Mouse (Mus musculus): ENCODE data around the gene Ccdc97. TPM values are rescaled to one million over a fixed set of nuclear protein-coding genes. Genes with fewer than 3 reads are reported as not detected.
"Not testable (repeated sequence)": the region's sequence is repeated elsewhere in the genome, so short reads cannot be mapped to it uniquely, and the experiment has no call there.

Gene Ccdc97
- polyA plus RNA-seq, 1 experiment from 2014 or later, result 32.9 TPM

DNA sequence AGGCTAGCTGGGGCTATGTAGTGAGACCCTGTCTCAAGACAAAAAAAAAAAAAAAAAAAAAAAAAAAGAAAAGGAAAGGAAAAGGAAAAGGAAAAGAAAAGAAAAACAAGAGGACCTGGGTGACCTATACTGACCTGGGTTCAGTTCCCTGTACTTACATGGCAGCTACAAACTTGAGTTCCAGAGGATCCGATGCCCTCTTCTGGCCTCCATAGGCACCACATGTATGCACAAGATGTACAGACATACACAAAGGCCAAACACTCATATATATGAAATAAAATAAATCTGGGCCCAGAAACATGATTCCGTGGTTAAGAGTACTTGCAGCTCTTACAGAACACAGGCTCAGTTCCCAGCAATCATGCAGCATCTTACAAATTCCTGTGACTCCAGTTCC is 18.0 kb upstream of the Ccdc97 start:
- WGBS (ENCODE audit: missing documents), result 94% methylated on average over 2 of the region's 2 CpGs
- H3K79me2 ChIP-seq (ENCODE audit: inconsistent target), result peaks cover 53% of the 10 kb centered on the region
- H3K27ac ChIP-seq, result no peak overlapping the region

DNA sequence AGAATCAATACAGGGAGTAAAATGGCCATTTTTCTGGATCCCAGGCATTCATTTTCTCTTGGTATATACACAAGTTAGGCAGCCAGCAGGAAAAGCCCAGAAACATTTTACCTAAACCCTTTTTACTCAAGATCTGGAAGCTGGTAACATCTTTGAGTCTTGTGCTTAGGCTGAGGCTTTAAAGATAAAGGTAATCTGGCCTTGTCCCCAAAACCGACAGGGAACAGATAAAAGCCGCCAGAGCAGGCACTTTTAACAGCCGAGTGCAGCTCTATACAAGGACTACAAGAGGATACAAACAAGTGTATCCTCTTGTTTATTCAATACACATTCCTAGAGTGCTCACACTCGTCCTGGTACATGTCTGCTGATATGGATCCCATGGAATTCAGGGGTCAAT is 16.1 kb upstream of the Ccdc97 start:
- H3K36me3 ChIP-seq (ENCODE audit: inconsistent target), result peaks cover 64% of the 10 kb centered on the region
- no peak overlapping the region for H3K27ac ChIP-seq
- WGBS (ENCODE audit: missing documents), result 93% methylated on average over 4 of the region's 4 CpGs
- H3K4me3 ChIP-seq (ENCODE audit: inconsistent target), result no peak overlapping the region
- peaks cover 60% of the 10 kb centered on the region for H3K79me2 ChIP-seq (ENCODE audit: inconsistent target)

More for the DNA sequence above, 18.0 kb upstream of the Ccdc97 start:
- H3K4me3 ChIP-seq (ENCODE audit: inconsistent target), result no peak overlapping the region
- H3K36me3 ChIP-seq (ENCODE audit: inconsistent target), result peaks cover 77% of the 10 kb centered on the region

DNA sequence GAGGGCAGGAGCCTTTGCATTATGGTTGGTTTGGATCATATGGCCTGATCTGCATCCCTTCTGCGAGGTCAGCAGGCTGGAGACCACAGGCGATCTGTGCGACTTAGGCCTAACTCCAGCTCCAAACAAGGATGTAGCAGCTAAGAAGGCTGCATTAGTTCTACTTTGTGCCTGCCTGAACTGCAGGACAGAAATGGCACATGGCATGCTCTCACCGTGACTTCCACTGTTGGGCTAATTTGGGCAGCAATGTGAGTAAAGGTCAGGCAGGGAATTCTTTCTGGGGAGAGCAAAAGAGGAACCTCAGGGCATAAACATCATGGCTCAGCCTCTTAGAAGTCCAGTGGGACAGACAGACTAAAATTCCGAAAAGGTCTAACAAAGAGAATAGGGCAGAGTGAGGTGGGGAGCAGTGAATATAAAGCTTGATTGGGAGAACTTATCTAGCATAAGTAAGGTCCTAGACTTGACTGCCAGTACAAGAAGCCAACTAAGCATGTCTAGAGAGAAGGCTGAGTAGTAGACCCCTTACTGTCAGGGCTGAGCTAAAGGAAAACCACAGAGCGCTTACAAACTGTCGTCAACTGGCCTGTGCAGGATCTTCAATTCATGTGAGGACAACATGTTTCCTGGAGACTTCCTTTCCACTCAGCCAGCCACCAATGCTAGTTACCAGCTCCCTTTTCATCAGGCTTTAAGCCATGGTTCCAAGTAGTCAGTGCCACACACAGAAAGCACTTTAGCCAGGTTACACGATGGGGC is 12.6 kb upstream of the Ccdc97 start:
- peak overlapping the region; percentile 83 for H3K27ac ChIP-seq
- 23% methylated on average over 8 of the region's 8 CpGs for WGBS (ENCODE audit: missing documents)
- H3K79me2 ChIP-seq (ENCODE audit: inconsistent target), result peaks cover 53% of the 10 kb centered on the region; the same call in 1 of the 2 replicates
- peaks cover 68% of the 10 kb centered on the region for H3K36me3 ChIP-seq (ENCODE audit: inconsistent target)
- no peak overlapping the region for H3K4me3 ChIP-seq (ENCODE audit: inconsistent target)

DNA sequence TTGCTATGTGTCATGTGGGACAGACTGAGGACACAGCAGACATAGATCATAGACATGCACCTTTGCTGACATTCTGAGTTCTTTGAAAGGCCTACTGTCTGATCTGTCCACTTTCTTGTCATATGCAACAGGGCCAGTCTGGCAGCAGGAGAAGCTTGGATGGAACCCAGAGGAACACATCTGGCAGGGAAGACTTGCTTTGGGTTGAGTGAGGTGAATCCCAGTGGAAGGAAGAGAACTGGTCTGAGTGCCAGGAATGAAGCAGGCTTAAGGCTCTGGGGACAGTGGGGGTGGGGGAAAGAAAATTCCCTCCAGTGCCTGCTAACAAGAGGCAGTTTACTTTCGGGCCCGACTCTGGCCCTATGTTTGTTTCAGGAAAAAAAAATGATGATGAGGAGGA is 11.0 kb upstream of the Ccdc97 start:
- Histone ChIP-seq H3K27ac (peak overlapping the region; percentile 83), H3K79me2 (ENCODE audit: inconsistent target) (peaks cover 37% of the 10 kb centered on the region; the same call in 1 of the 2 replicates), H3K4me3 (ENCODE audit: inconsistent target) (no peak overlapping the region), H3K36me3 (ENCODE audit: inconsistent target) (peaks cover 67% of the 10 kb centered on the region)
- 93% methylated on average over 2 of the region's 2 CpGs for WGBS (ENCODE audit: missing documents)

GRCm38 (mm10) chr7:25729396-25729795 is 10.5 kb upstream of the Ccdc97 start:
- peaks cover 67% of the 10 kb centered on the region for H3K36me3 ChIP-seq (ENCODE audit: inconsistent target)
- no CpG with 5 or more reads among the region's 2 CpGs for WGBS (ENCODE audit: missing documents)
- no peak overlapping the region for H3K4me3 ChIP-seq (ENCODE audit: inconsistent target)
- H3K27ac ChIP-seq, result peak overlapping the region; percentile 83
- H3K79me2 ChIP-seq (ENCODE audit: inconsistent target), result peaks cover 32% of the 10 kb centered on the region; the same call in 1 of the 2 replicates

- no peak overlapping the region for H3K4me3 ChIP-seq (ENCODE audit: inconsistent target)
- 92% methylated on average over 5 of the region's 5 CpGs for WGBS (ENCODE audit: missing documents)
- H3K27ac ChIP-seq, result no peak overlapping the region
- peaks cover 28% of the 10 kb centered on the region; the same call in 1 of the 2 replicates for H3K79me2 ChIP-seq (ENCODE audit: inconsistent target)
- H3K36me3 ChIP-seq (ENCODE audit: inconsistent target), result peaks cover 65% of the 10 kb centered on the region
These were observed 8.9 kb upstream of the Ccdc97 start for GRCm38 (mm10) chr7:25727800-25728199.

DNA sequence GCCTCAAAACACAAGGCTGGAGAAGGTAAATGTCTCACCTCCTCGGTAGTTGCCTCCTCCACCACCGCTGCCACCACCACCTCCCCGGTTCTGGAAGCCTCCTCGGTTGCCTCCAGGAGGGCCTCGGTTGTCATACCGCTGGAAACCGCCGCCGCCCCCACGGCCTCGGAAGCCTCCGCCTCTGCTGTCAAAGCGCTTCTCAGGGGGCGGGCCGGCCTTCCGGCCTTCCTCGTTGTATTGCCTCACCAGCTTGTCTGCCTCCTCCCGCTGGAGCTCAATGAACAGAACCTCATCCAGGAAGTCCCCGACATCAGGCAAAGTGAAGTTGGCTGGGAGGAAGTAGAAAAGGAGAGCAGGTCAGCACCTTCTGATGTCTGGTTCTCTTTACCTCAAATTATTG is 7.0 kb upstream of the Ccdc97 start:
- H3K79me2 ChIP-seq (ENCODE audit: inconsistent target), result peaks cover 28% of the 10 kb centered on the region; the same call in 1 of the 2 replicates
- no peak overlapping the region for H3K4me3 ChIP-seq (ENCODE audit: inconsistent target)
- 82% methylated on average over 15 of the region's 19 CpGs for WGBS (ENCODE audit: missing documents)
- H3K27ac ChIP-seq, result no peak overlapping the region
- H3K36me3 ChIP-seq (ENCODE audit: inconsistent target), result peaks cover 57% of the 10 kb centered on the region

GRCm38 (mm10) chr7:25721776-25722175 is 2.9 kb upstream of the Ccdc97 start:
- H3K27ac ChIP-seq, result peak overlapping the region; percentile 8; the same call in 1 of the 2 replicates

DNA sequence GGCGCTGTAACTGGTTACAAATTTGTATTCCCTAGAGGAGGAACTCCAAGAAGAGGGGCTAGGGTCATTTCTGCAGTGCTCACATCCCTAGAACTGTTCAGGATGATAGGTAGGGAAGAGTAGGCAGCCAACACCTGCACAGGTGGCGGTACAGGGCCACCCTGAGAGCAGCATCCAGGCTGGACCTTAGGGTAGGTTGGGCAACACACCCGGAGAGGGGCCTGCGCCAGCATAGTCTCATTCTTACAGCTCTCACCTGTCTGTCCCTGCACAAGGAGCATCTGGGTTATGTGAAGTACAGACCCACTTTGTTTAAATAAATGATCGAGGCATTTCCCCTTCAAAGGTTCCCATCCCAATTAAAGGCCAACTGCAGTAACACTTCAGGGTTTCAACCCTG is 1.9 kb upstream of the Ccdc97 start:
- Histone ChIP-seq H3K79me2 (ENCODE audit: inconsistent target) (peaks cover 31% of the 10 kb centered on the region), H3K4me3 (ENCODE audit: inconsistent target) (no peak overlapping the region), H3K27ac (no peak overlapping the region), H3K36me3 (ENCODE audit: inconsistent target) (peaks cover 33% of the 10 kb centered on the region)
- 78% methylated on average over 5 of the region's 5 CpGs for WGBS (ENCODE audit: missing documents)

More at GRCm38 (mm10) chr7:25721776-25722175, 2.9 kb upstream of the Ccdc97 start:
- Histone ChIP-seq H3K79me2 (ENCODE audit: inconsistent target) (peaks cover 21% of the 10 kb centered on the region), H3K36me3 (ENCODE audit: inconsistent target) (peaks cover 35% of the 10 kb centered on the region)
- H3K4me3 ChIP-seq (ENCODE audit: inconsistent target), result not testable (repeated sequence)

GRCm38 (mm10) chr7:25719761-25720610 is 1.1 kb upstream of the Ccdc97 start:
- H3K36me3 ChIP-seq (ENCODE audit: inconsistent target), result peaks cover 31% of the 10 kb centered on the region
- H3K27ac ChIP-seq, result peak overlapping the region; percentile 90
- 41% methylated on average over 10 of the region's 10 CpGs for WGBS (ENCODE audit: missing documents)
- peaks cover 39% of the 10 kb centered on the region for H3K79me2 ChIP-seq (ENCODE audit: inconsistent target)
- no peak overlapping the region for H3K4me3 ChIP-seq (ENCODE audit: inconsistent target)

DNA sequence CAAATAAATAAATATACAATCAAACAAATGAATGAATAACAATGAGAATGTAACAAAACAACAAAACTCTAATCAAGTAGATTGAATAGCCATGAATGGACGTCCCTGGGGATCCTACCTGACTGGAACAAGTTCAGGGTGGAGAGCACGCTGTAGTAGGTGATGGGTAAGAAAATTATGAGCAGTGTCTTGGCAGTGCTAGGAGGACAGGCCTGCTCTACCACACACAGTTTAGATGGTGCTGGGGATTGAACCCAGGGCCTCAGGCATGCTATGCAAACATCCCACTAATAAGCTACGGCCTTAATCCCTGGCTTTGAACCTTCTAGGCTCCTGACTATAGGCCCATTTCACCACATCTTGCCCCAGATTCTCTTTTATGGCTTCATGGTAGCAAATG is 1.4 kb downstream of the Ccdc97 start:
- no peak overlapping the region for H3K27ac ChIP-seq
- 97% methylated on average over 3 of the region's 3 CpGs for WGBS (ENCODE audit: missing documents)
- H3K36me3 ChIP-seq (ENCODE audit: inconsistent target), result peaks cover 36% of the 10 kb centered on the region
- H3K79me2 ChIP-seq (ENCODE audit: inconsistent target), result peaks cover 45% of the 10 kb centered on the region
- peak overlapping the region; percentile 86; the same call in 1 of the 2 replicates for H3K4me3 ChIP-seq (ENCODE audit: inconsistent target)

DNA sequence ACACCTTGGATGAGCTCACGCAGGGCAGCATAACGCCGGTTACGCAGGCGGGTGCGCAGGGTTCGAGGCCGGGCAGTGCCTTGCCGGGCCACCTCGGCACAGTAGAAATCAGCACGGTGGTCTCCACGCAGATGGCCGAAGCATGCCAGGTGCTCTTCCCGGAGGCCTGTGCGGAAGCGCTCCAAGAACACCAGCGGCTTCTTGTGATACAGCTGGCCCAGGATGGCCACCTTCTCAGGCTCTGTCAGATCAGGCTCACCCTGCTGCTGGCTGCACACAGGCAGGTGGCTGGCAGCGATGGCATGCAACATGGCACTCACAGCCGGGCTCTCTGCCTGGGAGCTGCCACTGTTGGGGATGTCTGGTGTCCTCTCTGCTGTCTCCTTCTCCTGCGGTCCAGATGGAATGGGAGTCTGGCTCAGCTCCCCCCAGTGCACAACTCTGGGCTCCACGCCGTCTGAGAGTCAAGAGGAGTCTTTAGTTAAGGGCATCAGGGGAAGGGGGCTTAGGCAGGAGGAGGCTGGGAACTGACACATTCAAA is 3.1 kb downstream of the Ccdc97 start:
- H3K36me3 ChIP-seq (ENCODE audit: inconsistent target), result peaks cover 36% of the 10 kb centered on the region
- no peak overlapping the region for H3K4me3 ChIP-seq (ENCODE audit: inconsistent target)
- H3K79me2 ChIP-seq (ENCODE audit: inconsistent target), result peaks cover 45% of the 10 kb centered on the region
- H3K27ac ChIP-seq, result no peak overlapping the region
- 96% methylated on average over 21 of the region's 22 CpGs for WGBS (ENCODE audit: missing documents)

- Histone ChIP-seq H3K27ac (no peak overlapping the region), H3K4me3 (ENCODE audit: inconsistent target) (no peak overlapping the region), H3K79me2 (ENCODE audit: inconsistent target) (peaks cover 45% of the 10 kb centered on the region), H3K36me3 (ENCODE audit: inconsistent target) (peaks cover 36% of the 10 kb centered on the region)
- 93% methylated on average over 7 of the region's 8 CpGs for WGBS (ENCODE audit: missing documents)
These were observed 4.3 kb downstream of the Ccdc97 start for GRCm38 (mm10) chr7:25714581-25714980.

- WGBS (ENCODE audit: missing documents), result 96% methylated on average over 9 of the region's 9 CpGs
- Histone ChIP-seq H3K4me3 (ENCODE audit: inconsistent target) (no peak overlapping the region), H3K36me3 (ENCODE audit: inconsistent target) (peaks cover 36% of the 10 kb centered on the region), H3K27ac (no peak overlapping the region), H3K79me2 (ENCODE audit: inconsistent target) (peaks cover 40% of the 10 kb centered on the region)
These were observed 6.1 kb downstream of the Ccdc97 start for GRCm38 (mm10) chr7:25712801-25713200.
